Mouse (Mus musculus): ENCODE measurements around the gene Dkkl1. TPM values are rescaled to one million over a fixed set of nuclear protein-coding genes. Genes with fewer than 3 reads are reported as not detected.

The Dkkl1 gene
- polyA plus RNA-seq, 1 experiment from 2014 or later, result 0.72 TPM

GRCm38 (mm10) chr7:45235656-45236180, 23.8 kb upstream of the Dkkl1 start:
- peaks cover 56% of the 10 kb centered on the region for H3K4me1 ChIP-seq
- peak overlapping the region; percentile 44 for H3K4me3 ChIP-seq
- H3K27ac ChIP-seq (replicated peaks), result peak overlapping the region; percentile 71

GRCm38 (mm10) chr7:45234922-45235571, 23.1 kb upstream of the Dkkl1 start:
- 4% methylated on average over 21 of the region's 21 CpGs for WGBS
- peaks cover 51% of the 10 kb centered on the region for H3K4me1 ChIP-seq

More at GRCm38 (mm10) chr7:45235656-45236180, 23.8 kb upstream of the Dkkl1 start:
- Histone ChIP-seq H3K36me3 (peaks cover 35% of the 10 kb centered on the region), H3K27me3 (ENCODE audit: low read depth, poor library complexity, severe bottlenecking) (peaks cover 78% of the 10 kb centered on the region), H3K9me3 (replicated peaks) (no peaks in the 10 kb centered on the region)
- DNase-seq (ENCODE audit: low spot score), result peak; percentile 22
- WGBS, result 24% methylated on average over 17 of the region's 17 CpGs

DNA sequence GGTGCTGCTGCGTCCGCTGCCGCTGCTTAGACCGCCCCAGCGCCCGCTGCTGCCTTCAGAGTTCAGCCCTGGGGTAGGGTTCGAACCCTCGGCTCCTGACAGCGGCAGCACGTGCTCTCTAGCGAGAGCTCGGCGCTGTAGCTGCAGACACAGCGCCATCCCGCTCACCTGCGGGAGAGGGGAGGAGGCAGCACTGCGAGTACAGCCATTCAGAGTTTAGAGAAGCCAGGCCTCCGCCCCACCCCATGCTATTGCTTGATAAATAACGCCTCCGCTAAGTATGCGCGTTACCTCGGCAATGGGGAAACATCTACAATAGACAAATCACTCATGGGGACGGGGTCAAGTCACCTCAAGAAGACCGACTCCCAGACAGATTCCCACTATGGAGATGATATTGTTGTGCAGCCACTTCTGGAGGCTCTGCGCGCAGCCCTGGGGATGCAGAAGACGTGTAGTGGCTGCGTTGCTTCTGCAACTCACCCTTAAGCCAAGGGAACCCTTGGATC, 22.4 kb upstream of the Dkkl1 start:
- H3K9me3 ChIP-seq (replicated peaks), result no peaks in the 10 kb centered on the region
- H3K4me1 ChIP-seq, result peaks cover 51% of the 10 kb centered on the region
- peaks cover 48% of the 10 kb centered on the region for H3K36me3 ChIP-seq
- WGBS, result 7% methylated on average over 29 of the region's 29 CpGs
- H3K27me3 ChIP-seq (ENCODE audit: low read depth, poor library complexity, severe bottlenecking), result peaks cover 65% of the 10 kb centered on the region
- H3K27ac ChIP-seq (replicated peaks), result peak overlapping the region; percentile 71
- peak; percentile 59 for DNase-seq (ENCODE audit: low spot score)
- H3K4me3 ChIP-seq, result peak overlapping the region; percentile 44

More at GRCm38 (mm10) chr7:45234922-45235571, 23.1 kb upstream of the Dkkl1 start:
- peak; percentile 72 for DNase-seq (ENCODE audit: low spot score)
- Histone ChIP-seq H3K9me3 (replicated peaks) (no peaks in the 10 kb centered on the region), H3K4me3 (peak overlapping the region; percentile 44), H3K27ac (replicated peaks) (peak overlapping the region; percentile 71), H3K27me3 (ENCODE audit: low read depth, poor library complexity, severe bottlenecking) (peaks cover 71% of the 10 kb centered on the region), H3K36me3 (peaks cover 41% of the 10 kb centered on the region)

GRCm38 (mm10) chr7:45233580-45234332, 21.8 kb upstream of the Dkkl1 start:
- peaks cover 54% of the 10 kb centered on the region for H3K36me3 ChIP-seq
- peak overlapping the region; percentile 44 for H3K4me3 ChIP-seq

DNA sequence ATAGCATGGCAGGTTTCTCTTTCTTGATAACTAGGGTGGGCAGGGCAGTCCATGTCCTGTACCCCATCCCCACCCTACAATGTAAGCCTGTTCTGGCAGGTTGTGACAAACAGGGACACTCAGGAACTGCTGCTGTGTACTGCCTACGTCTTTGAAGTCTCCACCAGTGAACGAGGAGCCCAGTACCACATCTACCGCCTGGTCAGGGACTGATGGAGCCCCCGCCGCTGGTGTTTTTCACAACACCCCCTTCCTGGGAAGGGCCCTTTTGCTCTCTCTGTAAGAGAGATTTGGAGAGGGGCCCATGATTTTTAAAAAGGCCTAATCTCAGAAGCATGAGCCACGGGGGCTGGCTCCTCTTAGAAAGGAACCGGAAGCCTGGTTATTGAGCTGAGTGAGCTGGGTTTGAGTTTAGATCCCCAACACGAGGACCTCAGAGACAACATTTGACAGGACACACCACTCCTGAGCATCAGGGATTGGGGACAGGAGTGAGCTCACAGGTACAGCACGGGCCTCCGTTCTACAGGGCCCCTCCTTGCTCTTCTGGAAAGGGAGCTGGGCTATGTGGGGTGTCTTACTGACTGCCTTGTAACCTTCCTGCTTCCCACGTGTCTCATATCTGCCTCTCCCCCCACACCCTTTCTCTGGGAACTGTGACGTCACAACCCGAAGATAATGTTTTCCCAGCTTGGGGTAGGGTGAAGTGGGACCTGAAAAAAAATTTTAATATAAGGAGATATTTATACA, 20.9 kb upstream of the Dkkl1 start:
- Histone ChIP-seq H3K36me3 (peaks cover 63% of the 10 kb centered on the region), H3K4me3 (no peak overlapping the region), H3K9me3 (replicated peaks) (no peaks in the 10 kb centered on the region), H3K27me3 (ENCODE audit: low read depth, poor library complexity, severe bottlenecking) (peaks cover 50% of the 10 kb centered on the region), H3K27ac (replicated peaks) (no peak overlapping the region), H3K4me1 (peaks cover 46% of the 10 kb centered on the region)
- WGBS, result 77% methylated on average over 13 of the region's 13 CpGs
- DNase-seq (ENCODE audit: low spot score), result no peak

More at GRCm38 (mm10) chr7:45233580-45234332, 21.8 kb upstream of the Dkkl1 start:
- Histone ChIP-seq H3K27me3 (ENCODE audit: low read depth, poor library complexity, severe bottlenecking) (peaks cover 58% of the 10 kb centered on the region), H3K4me1 (peaks cover 47% of the 10 kb centered on the region), H3K27ac (replicated peaks) (peak overlapping the region; percentile 71), H3K9me3 (replicated peaks) (no peaks in the 10 kb centered on the region)
- no peak for DNase-seq (ENCODE audit: low spot score)
- WGBS, result 27% methylated on average over 20 of the region's 20 CpGs

- Histone ChIP-seq H3K27me3 (ENCODE audit: low read depth, poor library complexity, severe bottlenecking) (peaks cover 40% of the 10 kb centered on the region), H3K4me3 (no peak overlapping the region), H3K36me3 (peaks cover 72% of the 10 kb centered on the region), H3K4me1 (peaks cover 44% of the 10 kb centered on the region), H3K27ac (replicated peaks) (no peak overlapping the region), H3K9me3 (replicated peaks) (no peaks in the 10 kb centered on the region)
- WGBS, result 92% methylated on average over 11 of the region's 11 CpGs
- DNase-seq (ENCODE audit: low spot score), result no peak
Measured at GRCm38 (mm10) chr7:45231941-45232340, 20.0 kb upstream of the Dkkl1 start.

DNA sequence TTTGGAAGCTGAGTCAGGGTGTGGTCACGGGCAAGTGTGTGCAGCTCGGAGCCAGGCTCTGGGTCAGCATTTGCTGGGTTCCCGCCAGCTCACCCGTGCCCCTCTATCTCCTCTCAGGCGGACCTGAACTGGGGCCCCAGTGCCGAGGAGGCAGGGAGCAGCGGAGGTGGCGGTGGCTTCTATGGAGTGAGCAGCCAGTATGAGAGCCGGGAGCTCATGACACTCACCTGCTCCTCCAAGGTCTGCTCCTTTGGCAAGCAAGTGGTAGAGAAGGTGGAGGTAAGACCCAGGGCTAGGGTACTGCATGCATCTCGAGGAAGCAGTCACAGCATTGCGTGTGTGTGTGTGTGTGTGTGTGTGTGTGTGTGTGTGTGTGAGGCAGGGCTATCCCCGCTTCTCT, 19.2 kb upstream of the Dkkl1 start:
- peaks cover 33% of the 10 kb centered on the region for H3K27me3 ChIP-seq (ENCODE audit: low read depth, poor library complexity, severe bottlenecking)
- WGBS, result 90% methylated on average over 12 of the region's 12 CpGs
- H3K9me3 ChIP-seq (replicated peaks), result no peaks in the 10 kb centered on the region
- peaks cover 41% of the 10 kb centered on the region for H3K4me1 ChIP-seq
- H3K36me3 ChIP-seq, result peaks cover 80% of the 10 kb centered on the region
- no peak for DNase-seq (ENCODE audit: low spot score)
- no peak overlapping the region for H3K27ac ChIP-seq (replicated peaks)
- no peak overlapping the region for H3K4me3 ChIP-seq

DNA sequence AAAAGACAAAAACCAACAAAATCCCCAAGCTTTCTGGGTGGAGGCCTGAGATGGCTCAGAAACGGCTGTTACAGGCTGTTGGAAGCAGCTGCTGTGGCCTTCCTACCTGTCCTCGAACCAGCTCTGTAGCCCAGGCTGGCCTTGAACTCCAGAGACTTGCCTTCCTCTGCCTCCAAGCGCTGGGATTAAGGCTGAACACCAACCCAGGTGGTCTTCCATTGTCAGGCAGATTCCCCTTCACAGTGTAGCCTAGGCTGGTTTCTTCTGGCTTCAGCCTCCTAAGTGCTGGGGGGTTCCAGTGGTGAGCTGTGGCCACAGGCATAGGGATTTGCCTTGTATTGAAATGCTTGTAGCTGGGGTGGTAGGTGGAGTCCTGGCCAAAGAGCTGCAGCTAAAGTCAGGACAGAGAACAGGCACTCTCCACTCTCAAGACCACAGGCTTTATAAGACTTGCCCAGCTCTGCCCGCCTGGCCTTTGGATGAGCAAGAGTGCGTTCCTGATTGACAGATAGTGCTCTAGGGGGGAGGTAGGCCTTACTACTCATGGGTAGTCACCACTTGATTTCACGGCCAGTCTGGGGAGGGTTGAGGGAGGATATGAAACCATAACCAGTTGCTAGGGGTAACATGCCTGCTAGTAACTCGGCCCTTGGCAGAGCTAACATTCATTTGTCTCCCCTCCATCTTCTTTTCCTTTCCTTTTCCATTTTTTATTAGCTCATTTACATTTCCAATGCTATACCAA, 17.7 kb upstream of the Dkkl1 start:
- no peak overlapping the region for H3K4me3 ChIP-seq
- 87% methylated on average over 7 of the region's 7 CpGs for WGBS
- H3K36me3 ChIP-seq, result peaks cover 95% of the 10 kb centered on the region
- peaks cover 27% of the 10 kb centered on the region for H3K4me1 ChIP-seq
- DNase-seq (ENCODE audit: low spot score), result no peak
- peaks cover 22% of the 10 kb centered on the region for H3K27me3 ChIP-seq (ENCODE audit: low read depth, poor library complexity, severe bottlenecking)
- H3K9me3 ChIP-seq (replicated peaks), result no peaks in the 10 kb centered on the region
- no peak overlapping the region for H3K27ac ChIP-seq (replicated peaks)

GRCm38 (mm10) chr7:45229046-45229445, 17.1 kb upstream of the Dkkl1 start:
- 92% methylated on average over 8 of the region's 8 CpGs for WGBS
- Histone ChIP-seq H3K4me3 (no peak overlapping the region), H3K36me3 (peaks cover 99% of the 10 kb centered on the region), H3K4me1 (peaks cover 21% of the 10 kb centered on the region), H3K27me3 (ENCODE audit: low read depth, poor library complexity, severe bottlenecking) (peaks cover 18% of the 10 kb centered on the region), H3K27ac (replicated peaks) (no peak overlapping the region), H3K9me3 (replicated peaks) (no peaks in the 10 kb centered on the region)
- DNase-seq (ENCODE audit: low spot score), result no peak

DNA sequence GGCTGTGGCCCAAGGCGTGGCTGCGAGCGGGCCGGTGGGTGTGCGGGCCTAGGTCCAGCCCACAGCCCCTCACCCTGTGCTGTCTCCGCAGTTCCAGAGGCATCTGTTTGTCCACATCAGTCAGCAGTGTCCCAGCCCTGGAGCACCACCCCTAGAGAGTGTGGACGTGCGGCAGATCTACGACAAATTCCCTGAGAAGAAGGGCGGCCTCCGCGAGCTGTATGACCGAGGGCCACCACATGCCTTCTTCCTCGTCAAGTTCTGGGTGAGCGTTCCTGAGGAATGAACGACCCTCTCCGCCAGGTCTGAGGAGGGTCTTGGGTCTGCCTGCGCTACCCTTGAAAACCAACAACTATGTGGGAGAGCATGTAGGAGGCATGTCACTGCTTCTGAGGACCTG, 16.6 kb upstream of the Dkkl1 start:
- peaks cover 16% of the 10 kb centered on the region for H3K27me3 ChIP-seq (ENCODE audit: low read depth, poor library complexity, severe bottlenecking)
- H3K9me3 ChIP-seq (replicated peaks), result no peaks in the 10 kb centered on the region
- peaks cover 16% of the 10 kb centered on the region for H3K4me1 ChIP-seq
- DNase-seq (ENCODE audit: low spot score), result no peak
- H3K36me3 ChIP-seq, result peaks cover 99% of the 10 kb centered on the region
- 95% methylated on average over 18 of the region's 18 CpGs for WGBS
- no peak overlapping the region for H3K4me3 ChIP-seq
- H3K27ac ChIP-seq (replicated peaks), result no peak overlapping the region

GRCm38 (mm10) chr7:45226421-45226820, 14.5 kb upstream of the Dkkl1 start:
- no peak overlapping the region for H3K27ac ChIP-seq (replicated peaks)
- peaks cover under 1% of the 10 kb centered on the region; the same call in 1 of the 2 replicates for H3K4me1 ChIP-seq
- H3K36me3 ChIP-seq, result peaks cover 99% of the 10 kb centered on the region
- H3K4me3 ChIP-seq, result no peak overlapping the region
- no peaks in the 10 kb centered on the region for H3K27me3 ChIP-seq (ENCODE audit: low read depth, poor library complexity, severe bottlenecking)
- no peak for DNase-seq (ENCODE audit: low spot score)
- 94% methylated on average over 5 of the region's 5 CpGs for WGBS
- H3K9me3 ChIP-seq (replicated peaks), result no peaks in the 10 kb centered on the region

DNA sequence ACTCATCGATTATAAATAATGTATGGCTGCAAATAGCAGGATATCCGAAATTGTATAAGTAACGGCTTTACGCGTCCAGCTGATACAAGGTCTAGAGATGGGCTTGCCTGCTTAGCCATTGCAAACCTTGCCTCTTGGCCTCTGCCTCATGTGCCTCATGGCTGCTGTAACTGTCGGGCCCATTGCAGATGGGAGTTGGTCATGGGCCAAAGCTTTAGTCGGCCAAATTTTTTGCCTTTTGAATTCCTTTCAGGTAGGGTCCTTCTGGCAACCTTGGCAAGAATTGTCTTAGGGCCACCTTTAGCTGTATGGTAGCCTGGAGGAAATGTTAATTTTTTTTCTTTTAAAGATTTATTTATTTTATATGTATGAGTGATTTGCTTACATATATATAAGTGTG, 12.9 kb upstream of the Dkkl1 start:
- Histone ChIP-seq H3K36me3 (peaks cover 100% of the 10 kb centered on the region), H3K27ac (replicated peaks) (no peak overlapping the region), H3K4me1 (peaks cover 15% of the 10 kb centered on the region), H3K27me3 (ENCODE audit: low read depth, poor library complexity, severe bottlenecking) (no peaks in the 10 kb centered on the region), H3K9me3 (replicated peaks) (no peaks in the 10 kb centered on the region), H3K4me3 (no peak overlapping the region)
- no peak for DNase-seq (ENCODE audit: low spot score)
- WGBS, result 96% methylated on average over 7 of the region's 7 CpGs

Measured in midbrain, embryonic 10.5 days (tissue).